Mouse (Mus musculus): ENCODE data around the gene Pycr1. TPM values are rescaled to one million over a fixed set of nuclear protein-coding genes. Genes with fewer than 3 reads are reported as not detected.

Gene Pycr1
- polyA plus RNA-seq, 1 experiment, result 2.3 TPM

DNA sequence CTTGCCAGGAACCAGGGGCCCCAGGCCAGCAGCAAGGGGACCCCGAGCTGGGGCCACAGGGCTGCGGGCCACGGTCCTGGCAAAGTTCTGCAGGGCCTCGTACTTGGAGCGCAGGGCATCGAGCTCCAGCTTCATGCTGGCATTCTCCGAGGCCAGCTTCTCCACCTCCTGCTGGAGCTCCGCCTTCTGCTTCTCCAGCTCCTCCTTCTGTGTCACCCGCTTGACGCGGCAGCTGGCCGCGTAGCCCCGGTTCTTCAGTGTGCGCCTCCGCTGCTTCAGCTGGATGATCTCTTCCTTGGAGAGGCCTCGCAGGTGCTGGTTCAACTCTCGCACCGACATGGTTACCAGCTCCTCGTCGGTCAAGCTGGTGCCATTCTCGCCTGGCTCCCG lies 14.2 kb downstream of the Pycr1 start:
- no peak for TF ChIP-seq POLR2A (IDR thresholded peaks at IDR 0.05; ENCODE audit: borderline replicate concordance, insufficient read depth, low read length)
- no peak for TF ChIP-seq CTCF (IDR thresholded peaks at IDR 0.05; ENCODE audit: borderline replicate concordance, insufficient read depth, low read depth, low read length)
- WGBS, result 43% methylated on average over 23 of the region's 23 CpGs
- DNase-seq, result peak in 1 of 2 experiments; percentile 43
- Histone ChIP-seq H3K4me1 (ENCODE audit: control insufficient read depth, insufficient read depth, low read length) (peaks cover 26% of the 10 kb centered on the region), H3K27ac (ENCODE audit: insufficient read depth, low read length) (no peak overlapping the region), H3K27me3 (ENCODE audit: control insufficient read depth, insufficient read depth, low read length) (no peaks in the 10 kb centered on the region), H3K4me3 (replicated peaks; ENCODE audit: insufficient read depth, low read depth, low read length) (no peak overlapping the region)

DNA sequence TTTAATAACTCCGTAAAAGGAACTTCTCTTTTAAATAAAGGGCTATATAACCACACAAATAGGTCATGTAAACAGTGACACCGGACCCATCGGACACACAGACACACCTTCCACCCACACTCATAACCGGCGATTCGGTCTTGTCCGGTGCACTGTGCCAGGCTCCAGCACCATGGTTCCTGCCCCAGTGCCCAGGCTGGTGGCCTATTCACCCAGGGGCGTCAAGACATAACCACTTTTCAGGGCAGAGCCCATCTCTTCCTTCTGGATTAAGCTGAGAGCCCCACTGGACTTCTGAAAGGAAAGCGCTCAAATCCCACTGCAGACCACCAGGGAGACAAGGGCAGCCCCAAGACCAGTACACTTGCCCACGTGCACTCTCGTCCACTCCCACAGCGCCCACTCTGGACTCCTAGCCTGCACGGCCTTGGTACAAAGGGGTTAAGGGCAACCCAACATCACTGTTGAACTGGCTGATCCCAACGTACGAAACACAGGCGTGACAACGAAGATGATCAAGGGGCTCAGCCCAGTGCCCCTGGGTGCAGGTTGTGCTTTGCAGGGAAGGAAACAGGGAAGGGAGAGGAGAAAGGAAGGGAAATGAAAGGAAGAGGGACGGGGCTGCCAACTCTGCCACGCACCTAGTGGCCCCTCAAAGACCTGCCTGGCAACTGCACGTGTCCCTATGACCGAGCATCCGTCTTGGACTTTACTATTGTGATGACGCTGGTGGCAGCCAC lies 14.8 kb downstream of the Pycr1 start:
- Histone ChIP-seq H3K27ac (ENCODE audit: insufficient read depth, low read length) (no peak overlapping the region), H3K4me3 (replicated peaks; ENCODE audit: insufficient read depth, low read depth, low read length) (no peak overlapping the region), H3K27me3 (ENCODE audit: control insufficient read depth, insufficient read depth, low read length) (no peaks in the 10 kb centered on the region), H3K4me1 (ENCODE audit: control insufficient read depth, insufficient read depth, low read length) (peaks cover 26% of the 10 kb centered on the region)
- WGBS, result 90% methylated on average over 23 of the region's 23 CpGs
- DNase-seq, result peak in 1 of 2 experiments; percentile 22
- TF ChIP-seq POLR2A (IDR thresholded peaks at IDR 0.05; ENCODE audit: borderline replicate concordance, insufficient read depth, low read length), result no peak
- TF ChIP-seq CTCF (IDR thresholded peaks at IDR 0.05; ENCODE audit: borderline replicate concordance, insufficient read depth, low read depth, low read length), result no peak

DNA sequence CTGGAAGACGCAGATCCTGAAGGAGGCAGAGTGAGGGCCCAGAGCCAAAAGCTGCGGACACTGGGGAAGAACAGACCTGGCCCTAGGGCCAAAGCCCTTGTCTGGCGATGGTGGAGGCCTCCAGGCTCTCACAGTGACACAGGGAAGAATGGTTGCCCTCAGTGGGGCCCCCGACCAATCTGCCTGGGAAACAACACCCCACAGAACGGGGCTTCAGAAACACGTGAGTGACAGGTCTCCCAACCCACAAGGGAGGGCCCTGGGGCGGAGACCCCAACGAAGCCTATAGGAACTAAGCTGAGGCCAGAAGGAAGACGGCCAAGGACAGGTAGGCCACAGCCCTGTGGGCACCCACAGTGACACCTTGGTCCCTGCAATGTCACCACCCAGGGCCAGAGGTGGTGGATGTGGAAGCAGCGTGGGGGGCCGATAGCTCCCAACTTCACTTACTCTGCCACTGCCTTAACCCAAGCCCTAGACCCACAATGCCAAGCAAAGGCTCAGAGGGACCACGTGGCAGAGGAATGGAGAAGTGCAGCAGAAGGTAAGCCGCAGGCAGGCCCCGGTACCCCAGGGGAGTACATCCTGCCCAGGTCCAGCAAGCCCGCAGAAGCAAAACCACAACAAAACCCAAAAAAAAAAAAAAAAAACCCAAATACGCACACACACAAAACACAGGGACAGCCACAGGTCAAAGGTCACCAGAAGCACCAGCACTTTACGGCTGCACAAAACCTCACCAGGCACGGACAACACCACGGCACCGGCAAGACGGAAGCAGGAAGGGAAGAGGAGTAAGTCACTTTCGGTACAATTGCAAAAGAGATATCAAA lies 15.9 kb downstream of the Pycr1 start:
- peaks cover 26% of the 10 kb centered on the region for H3K4me1 ChIP-seq (ENCODE audit: control insufficient read depth, insufficient read depth, low read length)
- 62% methylated on average over 22 of the region's 22 CpGs for WGBS

DNA sequence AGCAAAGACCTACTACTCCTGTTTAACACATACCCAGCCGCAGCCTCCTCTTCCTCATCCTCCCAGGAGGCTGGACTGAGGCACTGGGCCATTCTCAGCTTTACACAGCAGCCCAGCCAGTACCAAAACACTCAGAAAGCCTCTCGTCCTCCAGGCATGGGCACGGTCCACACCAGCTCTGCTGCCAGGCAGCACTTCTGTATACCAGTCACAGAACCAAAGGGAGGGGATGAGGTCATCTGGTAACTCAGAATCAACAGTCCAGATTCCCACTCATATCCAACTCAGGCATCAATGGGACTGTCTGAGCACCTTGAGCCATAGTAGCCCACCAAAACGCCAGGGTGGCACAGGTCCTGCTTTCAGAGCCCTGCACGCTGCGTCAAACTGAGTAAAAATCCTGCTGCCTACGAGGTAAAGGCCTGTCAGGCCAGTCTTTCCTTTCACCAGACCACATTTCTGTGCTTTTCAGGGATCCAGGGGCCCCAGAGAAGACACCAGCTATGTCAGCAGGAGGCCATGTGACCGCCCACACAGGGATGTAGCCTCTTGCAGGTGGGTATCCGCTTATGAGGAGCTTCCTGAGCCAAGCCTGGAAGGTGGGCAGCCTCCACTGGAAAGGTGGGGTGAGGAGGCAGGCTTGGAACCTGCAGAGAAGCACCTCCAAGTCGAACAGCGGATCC lies 16.6 kb downstream of the Pycr1 start:
- TF ChIP-seq CTCF (IDR thresholded peaks at IDR 0.05; ENCODE audit: borderline replicate concordance, insufficient read depth, low read depth, low read length) (no peak), POLR2A (IDR thresholded peaks at IDR 0.05; ENCODE audit: borderline replicate concordance, insufficient read depth, low read length) (no peak)
- 77% methylated on average over 11 of the region's 11 CpGs for WGBS

More for the DNA sequence above, 15.9 kb downstream of the Pycr1 start:
- no peak overlapping the region for H3K4me3 ChIP-seq (replicated peaks; ENCODE audit: insufficient read depth, low read depth, low read length)
- DNase-seq, result peak in 1 of 2 experiments; percentile 29
- H3K27ac ChIP-seq (ENCODE audit: insufficient read depth, low read length), result no peak overlapping the region
- no peak for TF ChIP-seq CTCF (IDR thresholded peaks at IDR 0.05; ENCODE audit: borderline replicate concordance, insufficient read depth, low read depth, low read length)
- TF ChIP-seq POLR2A (IDR thresholded peaks at IDR 0.05; ENCODE audit: borderline replicate concordance, insufficient read depth, low read length), result no peak
- no peaks in the 10 kb centered on the region for H3K27me3 ChIP-seq (ENCODE audit: control insufficient read depth, insufficient read depth, low read length)

DNA sequence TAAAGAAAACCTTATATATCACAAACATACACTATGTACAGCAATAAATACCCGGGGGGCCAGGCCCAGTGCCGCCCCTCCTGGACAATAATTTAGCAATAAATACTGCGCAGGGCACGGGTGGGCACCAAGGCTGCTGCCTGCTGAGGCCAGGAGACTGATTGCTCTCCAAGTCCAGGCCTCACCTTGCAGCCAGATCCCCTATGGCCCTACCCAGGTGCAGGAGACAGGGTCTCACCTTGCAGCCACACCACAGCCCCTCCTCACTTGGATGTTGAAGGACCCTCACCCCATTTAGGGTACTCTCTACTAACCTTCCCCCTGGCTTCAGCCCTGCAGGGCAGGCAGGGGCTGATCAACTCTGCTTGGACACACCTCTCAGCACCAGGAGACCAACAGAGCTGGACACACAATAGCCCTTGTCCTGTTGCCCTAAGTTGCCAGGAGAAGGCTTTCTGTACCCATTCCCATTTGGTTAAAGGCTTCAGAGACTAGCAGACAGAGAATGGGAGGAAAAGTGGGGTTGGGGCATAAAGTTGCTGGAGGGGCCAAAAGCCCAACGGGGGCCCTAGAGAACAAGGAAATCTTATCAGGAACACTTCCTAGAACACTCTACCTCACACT lies 18.3 kb downstream of the Pycr1 start, which contains the start of gene Sirt7:
Gene Sirt7 (minus strand): TSS at position 89 of the 624 bp plus-strand sequence.
- Histone ChIP-seq H3K27me3 (ENCODE audit: control insufficient read depth, insufficient read depth, low read length) (no peaks in the 10 kb centered on the region), H3K4me1 (ENCODE audit: control insufficient read depth, insufficient read depth, low read length) (peaks cover 16% of the 10 kb centered on the region), H3K4me3 (replicated peaks; ENCODE audit: insufficient read depth, low read depth, low read length) (peak within 1 kb of the TSS; percentile 66), H3K27ac (ENCODE audit: insufficient read depth, low read length) (peak within 1 kb of the TSS; percentile 79)
- no peak for DNase-seq
- WGBS, result 15% methylated on average over 5 of the region's 5 CpGs
- no peak for TF ChIP-seq CTCF (IDR thresholded peaks at IDR 0.05; ENCODE audit: borderline replicate concordance, insufficient read depth, low read depth, low read length)
- no peak for TF ChIP-seq POLR2A (IDR thresholded peaks at IDR 0.05; ENCODE audit: borderline replicate concordance, insufficient read depth, low read length)

More for the DNA sequence above, 16.6 kb downstream of the Pycr1 start:
- no peaks in the 10 kb centered on the region for H3K27me3 ChIP-seq (ENCODE audit: control insufficient read depth, insufficient read depth, low read length)
- H3K27ac ChIP-seq (ENCODE audit: insufficient read depth, low read length), result no peak overlapping the region
- H3K4me3 ChIP-seq (replicated peaks; ENCODE audit: insufficient read depth, low read depth, low read length), result no peak overlapping the region
- no peak for DNase-seq
- H3K4me1 ChIP-seq (ENCODE audit: control insufficient read depth, insufficient read depth, low read length), result peaks cover 24% of the 10 kb centered on the region

DNA sequence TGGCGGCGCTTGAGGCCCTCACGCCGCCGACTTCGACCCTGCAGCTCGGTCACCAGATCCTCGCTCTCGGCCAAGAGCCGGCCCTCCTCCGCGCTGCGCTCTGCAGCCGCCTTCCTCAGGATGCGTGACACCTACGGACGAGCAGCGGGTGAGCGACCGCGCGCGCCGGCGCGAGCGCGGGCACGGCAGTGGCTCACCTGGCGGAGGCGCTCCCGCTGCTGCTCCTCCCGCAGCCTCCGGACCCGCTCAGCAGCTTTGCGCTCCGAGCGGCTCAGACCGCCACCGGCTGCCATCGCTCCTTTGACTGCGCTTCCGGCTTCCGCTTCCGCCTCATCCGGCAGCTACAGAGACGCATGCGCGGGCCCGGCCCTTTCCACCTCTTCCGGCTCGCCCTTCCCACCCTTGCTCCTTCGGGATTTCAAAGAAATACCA lies 18.9 kb downstream of the Pycr1 start:
- H3K4me3 ChIP-seq (replicated peaks; ENCODE audit: insufficient read depth, low read depth, low read length), result peak overlapping the region; percentile 66
- peaks cover 11% of the 10 kb centered on the region for H3K4me1 ChIP-seq (ENCODE audit: control insufficient read depth, insufficient read depth, low read length)
- DNase-seq, result peak; percentile 84 to 86
- TF ChIP-seq POLR2A (IDR thresholded peaks at IDR 0.05; ENCODE audit: borderline replicate concordance, insufficient read depth, low read length) (peak; percentile 80), CTCF (IDR thresholded peaks at IDR 0.05; ENCODE audit: borderline replicate concordance, insufficient read depth, low read depth, low read length) (no peak)
- H3K27ac ChIP-seq (ENCODE audit: insufficient read depth, low read length), result no peak overlapping the region; the same call in 1 of the 2 replicates
- under 1% methylated on average over 53 of the region's 53 CpGs for WGBS
- no peaks in the 10 kb centered on the region for H3K27me3 ChIP-seq (ENCODE audit: control insufficient read depth, insufficient read depth, low read length)

All from cerebellum, adult 2 months (tissue).